Mouse (Mus musculus) heart, adult 2 months (tissue): ENCODE measurements around the gene Wdpcp.

Experiments used
- CTCF ChIP-seq: fragments of 200-600 bp; IDR thresholded peaks from 2 replicates; pipeline ENCODE4 v1.8.1; 2022; ENCODE audit warnings: antibody characterized with exemption, mild to moderate bottlenecking, moderate library complexity
- POLR2A ChIP-seq: fragments of 200-500 bp; IDR thresholded peaks from 2 replicates; pipeline ENCODE4 v1.6.1; 2011; ENCODE audit warnings: mild to moderate bottlenecking, low read depth, low read length, control low read depth; ENCODE audit not compliant: insufficient read depth

DNA sequence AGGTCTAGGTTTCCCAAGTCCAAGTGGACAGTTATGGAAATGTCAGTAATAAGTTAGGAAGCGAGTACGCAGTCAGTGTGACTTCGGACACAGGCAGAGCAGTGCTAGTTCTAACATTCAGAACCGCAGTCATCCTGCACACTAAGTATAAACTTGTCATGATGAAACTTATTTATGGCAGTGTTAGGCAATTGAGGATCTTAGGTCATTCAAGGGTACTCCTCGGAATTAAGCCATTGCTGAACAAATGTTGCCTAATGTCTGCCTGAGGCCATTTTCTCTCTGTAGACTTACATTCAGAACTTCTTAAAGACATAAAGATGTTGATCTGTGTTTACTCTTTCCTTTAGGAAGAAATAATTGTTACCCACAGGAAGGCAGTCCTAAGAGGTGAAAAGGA is 157.0 kb downstream of the Wdpcp start:
- TF ChIP-seq CTCF (no peak), POLR2A (no peak)
